Comparison of ENCODE assay signal across 16 mouse cellular contexts in the genomic region with DNA sequence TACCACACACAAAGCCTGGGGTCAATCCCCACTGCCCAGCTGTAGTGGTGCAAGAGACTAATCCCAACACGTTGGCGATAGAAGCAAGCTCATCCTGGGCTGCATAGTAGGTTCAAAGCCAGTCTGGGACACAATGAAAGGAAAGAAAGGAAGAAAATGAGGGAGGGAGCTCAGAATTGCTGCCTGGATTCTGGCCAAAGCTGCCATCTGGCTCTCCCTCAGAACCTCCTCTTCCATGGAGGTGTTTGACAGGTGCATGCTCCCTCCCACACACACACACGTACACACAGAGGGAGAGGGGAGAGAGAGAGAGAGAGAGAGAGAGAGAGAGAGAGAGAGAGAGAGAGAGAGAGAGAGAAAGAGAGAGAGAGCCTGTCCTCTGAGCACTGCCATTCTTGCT. TPM values are rescaled to one million over a fixed set of nuclear protein-coding genes. Genes with fewer than 3 reads are reported as not detected.
DNase-seq lines count a peak whose midpoint lies in the region; ATAC-seq lines count a peak whose summit lies in the region.
"Had no signal": no experiment of that assay in that cellular context is flagged by ENCODE, and none has a peak within 500 bp of the region (broad histone marks: within the 10 kb centered on the region; RNA-seq: fewer than 3 reads in every experiment).

No protein-coding gene starts in this region.

- no peak for DNase-seq in cerebellum, postnatal 4 days (ENCODE audit: low spot score in 2 of 2)
- peak; percentile 54 to 56 for DNase-seq in left cerebral cortex, adult 18-20 months (ENCODE audit: low spot score in 2 of 2)
- no peak for DNase-seq in left cerebral cortex, adult 11 months (ENCODE audit: low spot score)
- DNase-seq in left cerebral cortex, postnatal 4 days: peak; percentile 45
- DNase-seq in lung, postnatal 36 days: no peak
- DNase-seq in gastrocnemius, adult 8-10 months (ENCODE audit: low spot score in 2 of 2): no peak
- no peak for DNase-seq in spleen, postnatal 10 days (ENCODE audit: low spot score in 2 of 2)
- DNase-seq: embryo, embryonic 11 days; gastrocnemius, adult 2 months; heart, adult 2 months; heart, postnatal 10 days; kidney, adult 2 months; lung, postnatal 14 days; midbrain, embryonic 14.5 days had no signal

- ATAC-seq in cerebellum, adult (ENCODE audit: insufficient number of reproducible peaks, low FRiP score, low TSS enrichment): peak; percentile 90
- ATAC-seq: activated CD4-positive, CD25-positive, alpha-beta regulatory T cell, adult 4 months had no signal

- intact Hi-C loops in left cerebral cortex, postnatal 4 days (cut with DNase I): no loop called here

RNA-seq across cellular contexts. Expression of gene Eno4, which starts 47.0 kb away (rescaled TPM):
- 1 to 10 TPM; 1.6 to 2.3 TPM for total RNA-seq in left cerebral cortex, adult 18-20 months (2021)
- total RNA-seq in left cerebral cortex, postnatal 4 days (2021): under 1 TPM; 0.58 to 0.62 TPM
- total RNA-seq in gastrocnemius, adult 8-10 months (2022): not detected
- total RNA-seq: gastrocnemius, adult 2 months; heart, adult 2 months had no signal

RNA-seq across cellular contexts. Expression of gene Hspa12a, which starts 47.2 kb away (rescaled TPM):
- total RNA-seq in left cerebral cortex, adult 18-20 months (2021): 100 to 1,000 TPM; 195 to 201 TPM
- total RNA-seq in left cerebral cortex, postnatal 4 days (2021): 100 to 1,000 TPM; 153 to 159 TPM
- total RNA-seq in gastrocnemius, adult 8-10 months (2022): 1 to 10 TPM; 1.7 to 4.2 (median 3.6) TPM

Comparison
In these comparisons a context has a peak if more than half of its experiments do, and no peak if none do; other contexts are left out.
1. DNase-seq: peak in left cerebral cortex, adult 18-20 months (2 of 2) and left cerebral cortex, postnatal 4 days (single experiment); none in cerebellum, postnatal 4 days (0 of 2), left cerebral cortex, adult 11 months (single experiment), lung, postnatal 36 days (single experiment), gastrocnemius, adult 8-10 months (0 of 2) and spleen, postnatal 10 days (0 of 2).
2. RNA of gene Hspa12a, which starts 47.2 kb away (total RNA-seq): 195 to 201 TPM in left cerebral cortex, adult 18-20 months and 153 to 159 TPM in left cerebral cortex, postnatal 4 days; 1.7 to 4.2 TPM in gastrocnemius, adult 8-10 months; every median in the first group is over 10 times any median in the second.